Mouse (Mus musculus): ENCODE data around the gene Gm11084.
"Not testable (repeated sequence)": the region's sequence is repeated elsewhere in the genome, so short reads cannot be mapped to it uniquely, and the experiment has no call there.

Gene Gm11084

GRCm38 (mm10) chr2:72994165-72994564, 7.6 kb upstream of the Gm11084 start:
- DNase-seq = no peak

DNA sequence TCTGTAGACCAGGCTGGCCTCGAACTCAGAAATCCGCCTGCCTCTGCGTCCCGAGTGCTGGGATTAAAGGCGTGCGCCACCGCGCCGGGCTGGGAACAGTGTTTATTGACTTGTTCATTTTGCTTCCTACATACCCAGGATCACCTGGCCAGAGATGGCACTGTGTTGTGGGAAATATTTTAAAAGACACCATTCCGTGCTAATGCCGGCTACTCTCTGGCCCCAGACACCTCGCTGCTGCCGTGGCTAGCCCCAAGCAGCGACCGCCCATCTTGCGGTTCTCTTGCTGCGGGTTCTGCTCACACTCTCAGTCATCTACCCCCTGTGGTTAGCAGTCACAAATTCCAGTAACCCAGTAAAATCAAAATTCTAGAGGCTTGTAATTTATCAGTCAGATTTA, 6.0 kb upstream of the Gm11084 start:
- DNase-seq = no peak

DNA sequence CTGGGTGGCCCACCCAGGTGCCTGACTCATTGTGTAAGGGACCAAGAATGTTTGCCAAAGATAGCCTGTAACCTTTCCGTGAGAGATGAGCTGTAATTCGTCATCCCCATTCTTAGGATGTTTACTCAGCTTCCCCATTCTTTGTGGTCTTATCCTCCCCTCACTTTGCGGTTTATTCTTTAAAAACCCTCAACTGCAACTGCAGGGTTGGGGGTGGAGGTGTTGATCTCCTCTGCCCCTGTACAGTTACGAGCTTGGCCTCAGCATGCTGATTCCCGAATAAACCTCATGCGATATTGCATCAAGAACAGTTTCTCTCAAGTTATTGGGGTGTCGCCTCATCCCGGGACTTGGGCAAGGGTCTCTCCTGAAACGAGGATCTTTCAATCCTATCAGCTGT, 2.4 kb upstream of the Gm11084 start:
- DNase-seq = not testable (repeated sequence)

DNA sequence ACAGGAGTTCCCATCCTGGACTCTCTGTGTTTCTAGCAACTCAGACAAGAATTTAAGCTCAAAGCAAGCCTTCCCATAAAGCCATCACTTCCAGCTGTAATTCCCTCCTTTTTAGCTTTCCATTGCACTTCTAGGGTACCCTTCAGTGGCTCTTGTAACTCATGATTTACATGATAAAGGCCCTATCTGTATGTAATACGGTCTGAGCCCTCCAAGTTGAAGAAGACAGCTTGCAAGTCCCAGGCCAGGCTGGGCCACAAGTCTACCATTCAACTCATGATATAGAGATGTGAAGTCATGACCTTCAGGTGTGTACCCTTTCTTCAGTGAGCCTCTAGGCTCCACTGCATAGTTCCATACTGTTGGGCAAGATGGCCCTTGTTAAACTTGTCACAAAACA, 1.0 kb downstream of the Gm11084 start:
- DNase-seq = no peak

DNA sequence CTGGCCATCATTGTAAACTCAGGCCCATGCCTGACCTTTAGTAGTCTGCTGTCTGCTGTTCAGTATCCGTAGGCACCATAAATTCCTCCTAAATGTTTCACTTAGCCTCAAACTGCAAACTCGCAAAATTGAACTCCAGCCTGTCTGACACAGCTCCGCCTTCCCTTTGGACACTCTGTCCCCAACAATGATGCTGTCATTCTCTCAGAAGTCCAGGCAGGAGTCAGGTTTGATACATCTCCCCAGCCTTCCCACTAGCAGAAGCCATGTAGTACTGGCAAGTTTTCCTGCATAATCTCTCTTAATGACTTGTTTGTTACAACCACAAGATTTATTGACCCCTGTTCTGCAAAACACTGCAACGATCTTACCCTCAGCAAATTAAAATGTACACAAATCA, 1.7 kb downstream of the Gm11084 start:
- DNase-seq = no peak

GRCm38 (mm10) chr2:72983211-72983610, 3.3 kb downstream of the Gm11084 start:
- no peak for DNase-seq

GRCm38 (mm10) chr2:72982110-72982785, 4.3 kb downstream of the Gm11084 start:
- no peak for DNase-seq

DNA sequence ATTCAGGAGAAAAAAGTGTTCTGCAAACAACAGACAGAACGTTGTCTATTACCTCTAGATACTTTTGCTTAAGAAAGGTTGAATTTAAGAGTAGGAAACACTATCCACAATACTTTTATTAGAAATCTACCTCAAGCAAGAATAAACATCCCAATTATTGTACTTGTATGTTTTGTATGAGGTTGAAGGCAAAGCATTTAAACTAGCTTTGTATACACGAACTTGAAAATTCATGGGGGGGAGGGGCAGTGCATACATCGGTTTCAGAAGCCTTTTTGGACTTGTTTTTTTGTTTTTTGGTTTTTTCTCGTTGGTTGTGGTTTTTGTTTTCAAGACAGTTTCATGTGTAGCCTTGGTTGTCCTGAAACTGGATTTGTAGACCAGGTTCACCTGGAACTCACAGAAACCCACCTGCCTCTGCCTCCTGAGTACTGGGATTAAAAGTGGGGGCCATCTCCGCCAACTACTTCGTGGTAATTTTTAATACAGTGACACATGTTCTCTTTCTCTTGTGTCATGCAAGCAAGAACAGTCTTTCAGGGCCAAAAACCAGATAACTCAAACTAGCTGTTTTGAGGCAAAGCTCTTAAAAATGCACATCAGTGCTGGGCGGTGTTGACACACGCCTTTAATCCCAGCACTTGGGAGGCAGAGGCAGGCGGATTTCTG, 4.9 kb downstream of the Gm11084 start:
- DNase-seq = no peak

DNA sequence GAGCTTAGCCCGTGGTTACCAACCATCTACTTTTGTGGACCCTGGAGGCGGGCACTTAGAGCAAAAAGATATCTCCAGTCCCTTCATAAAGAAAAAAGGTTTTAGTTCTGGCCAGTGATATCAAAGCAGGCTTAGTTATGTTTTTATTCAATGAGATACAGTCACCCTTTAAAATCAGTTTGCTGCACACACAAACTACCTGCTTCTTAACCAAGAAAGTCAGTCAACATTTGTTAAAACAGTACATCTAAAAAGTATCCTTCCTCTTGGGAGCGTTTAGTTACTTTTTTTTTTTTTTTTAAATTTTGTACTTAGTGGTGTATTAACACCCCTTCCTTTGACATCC, 5.5 kb downstream of the Gm11084 start:
- DNase-seq = no peak

DNA sequence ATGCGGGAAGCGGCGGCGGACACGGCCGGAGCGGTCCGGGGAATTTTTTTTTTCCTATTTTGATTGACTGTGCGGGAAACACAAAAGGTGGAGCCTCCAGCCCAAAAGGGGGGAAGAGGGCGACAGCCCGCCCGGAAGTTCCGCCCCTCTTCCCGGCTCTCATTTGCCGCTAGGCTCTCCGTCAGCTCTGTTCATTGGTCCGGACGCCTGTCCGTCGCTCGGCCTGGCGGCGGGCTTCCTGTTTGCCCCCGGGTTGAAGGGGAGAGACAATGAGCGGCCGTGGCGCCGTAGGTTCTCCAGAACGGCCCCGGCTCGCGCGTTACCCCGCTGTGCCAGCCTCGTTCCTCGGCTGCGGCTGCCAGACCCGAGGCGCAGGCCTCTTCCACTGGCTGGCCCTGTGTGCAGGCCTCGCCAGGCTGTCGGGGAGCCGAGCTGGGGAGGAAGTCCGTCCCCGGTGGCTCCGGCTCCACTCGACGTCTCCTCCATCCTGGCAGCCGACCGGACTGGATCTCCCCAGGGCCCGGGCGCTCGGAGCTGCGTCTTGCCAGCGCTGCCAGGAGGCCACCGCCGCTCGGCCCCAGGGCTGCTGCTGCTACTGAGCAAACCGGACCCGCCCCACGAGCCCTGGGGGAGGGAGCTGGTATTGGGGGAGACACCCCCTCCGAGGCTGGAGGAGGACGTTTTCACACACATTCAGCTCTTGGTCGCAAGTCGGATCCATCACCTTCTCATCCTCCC, 6.0 kb downstream of the Gm11084 start, which contains the start of gene Sp3:
Gene Sp3, minus strand, starts transcription at position 110 of the 738 bp plus-strand sequence.
- DNase-seq = peak; percentile 98 to 99

DNA sequence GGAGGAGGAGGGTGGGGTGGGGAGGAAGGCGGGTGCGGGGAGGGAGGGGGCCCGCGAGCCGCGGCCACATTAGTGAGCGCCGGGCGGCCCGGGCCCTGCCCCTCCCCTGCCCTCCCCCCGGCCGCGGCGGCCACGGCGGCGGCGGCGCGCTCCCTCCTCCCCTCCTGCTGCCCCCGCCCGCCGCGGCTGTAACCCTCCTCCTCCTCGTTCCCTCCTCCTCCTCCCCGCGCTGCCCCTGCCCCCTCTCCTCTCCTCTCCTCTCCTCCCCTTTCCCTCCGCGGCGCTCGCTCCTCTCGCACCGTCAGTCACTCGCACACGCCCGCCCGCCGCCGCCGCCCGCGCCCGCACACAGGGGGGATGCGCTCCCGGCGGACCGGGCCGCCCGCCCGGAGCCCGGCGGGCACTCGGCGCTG, 6.9 kb downstream of the Gm11084 start:
- DNase-seq = peak; percentile 91 to 95

GRCm38 (mm10) chr2:72978901-72979658, 7.4 kb downstream of the Gm11084 start:
- DNase-seq = peak; percentile 91 to 95

- DNase-seq = peak in 1 of 2 experiments; percentile 67
Observed at GRCm38 (mm10) chr2:72978473-72978872, 8.0 kb downstream of the Gm11084 start.

- no peak for DNase-seq
Observed at GRCm38 (mm10) chr2:72977272-72977671, 9.2 kb downstream of the Gm11084 start.

GRCm38 (mm10) chr2:72976036-72976435, 10.5 kb downstream of the Gm11084 start:
- no peak for DNase-seq

GRCm38 (mm10) chr2:72970831-72971230, 15.7 kb downstream of the Gm11084 start:
- DNase-seq = no peak

- DNase-seq = peak in 1 of 2 experiments; percentile 25
Observed at GRCm38 (mm10) chr2:72970302-72970701, 16.2 kb downstream of the Gm11084 start.

DNA sequence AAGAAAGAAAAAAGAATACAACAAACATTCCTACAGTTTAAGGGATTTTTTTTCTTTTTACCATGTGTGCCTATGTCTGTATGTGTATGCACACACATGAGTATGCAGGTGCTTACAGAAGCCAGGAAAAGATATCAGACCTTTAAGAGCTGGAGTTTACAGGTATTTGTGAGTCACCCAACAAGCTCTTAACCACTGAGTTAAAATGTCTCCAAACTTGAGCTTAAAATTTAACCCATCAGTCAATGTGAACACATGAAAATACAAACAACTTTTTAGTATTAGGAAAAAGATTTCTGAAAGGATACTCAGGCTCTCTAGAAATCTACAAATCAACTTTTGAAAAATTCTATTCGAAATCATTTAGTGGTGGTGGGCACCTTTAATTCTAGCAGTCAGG, 18.0 kb downstream of the Gm11084 start:
- DNase-seq = no peak

DNA sequence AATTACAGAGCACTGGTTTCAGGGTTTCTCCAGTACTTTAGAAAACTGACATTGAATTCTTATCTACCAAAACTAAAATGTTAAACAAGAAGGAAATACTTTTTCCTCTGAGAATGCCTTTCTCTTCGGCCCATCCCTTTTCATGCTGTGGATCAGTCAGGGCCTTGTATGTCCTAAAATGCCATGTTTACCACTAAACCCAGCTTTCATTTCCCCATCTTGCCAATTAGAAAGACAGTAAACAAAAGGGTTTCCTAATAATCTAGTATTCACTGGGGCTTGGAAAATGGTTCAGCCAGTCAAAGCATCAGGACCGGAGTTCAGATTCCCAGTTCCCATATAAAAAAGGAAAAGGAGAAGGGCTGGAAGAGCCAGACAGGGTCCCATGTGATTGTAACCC, 21.1 kb downstream of the Gm11084 start:
- no peak for DNase-seq

DNA sequence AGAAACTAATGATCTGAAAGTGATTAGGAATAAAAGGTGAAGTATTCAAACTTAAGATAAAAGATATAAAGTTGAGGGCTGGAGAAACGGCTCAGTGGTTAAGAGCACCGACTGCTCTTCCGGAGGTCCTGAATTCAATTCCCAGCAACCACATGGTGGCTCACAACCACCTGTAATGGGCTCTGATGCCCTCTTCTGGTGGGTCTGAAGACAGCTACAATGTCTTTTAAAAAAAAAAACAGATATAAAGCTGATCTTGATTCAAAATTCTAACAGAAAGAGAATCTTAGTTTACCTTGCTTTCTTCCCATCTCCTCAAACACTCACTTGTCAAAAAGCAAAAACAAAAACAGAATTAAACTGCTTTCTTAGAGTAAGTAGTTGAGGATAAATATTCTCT, 30.1 kb downstream of the Gm11084 start:
- no peak for DNase-seq

DNA sequence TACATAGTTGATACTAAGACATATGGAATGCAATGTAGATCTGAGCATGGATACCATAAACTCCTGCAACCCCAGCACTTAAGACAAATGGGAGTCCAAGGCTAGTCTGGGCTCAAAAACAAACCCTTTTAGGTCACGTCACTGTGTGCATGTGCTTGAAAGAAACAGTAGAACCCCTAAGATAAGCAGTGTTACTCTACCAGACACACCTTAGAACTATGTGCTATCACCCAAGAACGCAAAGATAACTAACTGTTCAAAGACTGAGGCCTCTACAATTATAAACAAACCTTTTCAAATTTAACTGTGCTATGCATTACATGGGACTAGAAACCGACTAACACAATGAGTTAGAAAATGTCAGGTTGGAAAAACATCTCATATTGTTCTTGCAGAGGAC, 33.5 kb downstream of the Gm11084 start:
- no peak for DNase-seq

GRCm38 (mm10) chr2:72935937-72936336, 50.6 kb downstream of the Gm11084 start:
- DNase-seq = no peak

DNA sequence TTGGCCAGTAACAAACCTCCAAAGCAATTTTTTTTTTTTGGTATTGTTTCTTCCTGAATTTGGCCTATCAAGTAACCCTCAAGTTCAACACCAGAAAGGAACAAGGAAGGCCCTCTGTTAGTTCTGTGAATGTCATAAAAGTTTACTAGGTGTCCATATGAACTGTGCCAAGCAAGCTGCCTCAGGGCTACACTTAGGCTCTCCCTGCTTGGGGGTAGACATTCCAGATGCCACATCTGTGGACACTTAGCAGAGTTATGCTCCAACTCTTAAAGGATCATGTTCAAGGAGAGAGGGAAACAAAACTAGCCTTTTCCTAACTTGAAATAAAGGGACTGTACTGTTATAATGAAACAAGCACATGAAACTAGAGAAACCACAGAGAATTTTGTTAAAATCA, 54.3 kb downstream of the Gm11084 start:
- DNase-seq = no peak

All from lung, postnatal 4 days (tissue).